Mouse (Mus musculus) embryonic facial prominence, embryonic 14.5 days (tissue): ENCODE data around the gene Stk17b. TPM values are rescaled to one million over a fixed set of nuclear protein-coding genes. Genes with fewer than 3 reads are reported as not detected.
A peak's percentile ranks its signal among the peaks of the same experiment; 100 is the strongest.
"Not testable (repeated sequence)": the region's sequence is repeated elsewhere in the genome, so short reads cannot be mapped to it uniquely, and the experiment has no call there.

Experiments
- ATAC-seq: fragments of 200-750 bp; cut with Nextera tagmentation; 2 replicates; pipeline ENCODE4 v1.8.0; 2017; ENCODE audit warnings: low read depth, moderate number of reproducible peaks, moderate TSS enrichment
- DNase-seq: peaks from one replicate; pipeline ENCODE4 v3.0.0-alpha.2; 2015; ENCODE audit warnings: low spot score
- H3K27ac ChIP-seq: fragments of 300-500 bp; sonication (generic); replicated peaks from 2 replicates; pipeline ENCODE4 v1.5.1; 2014; ENCODE audit warnings: low read depth, mild to moderate bottlenecking, low read length, moderate library complexity
- H3K27me3 ChIP-seq: fragments of 300-500 bp; sonication (generic); replicated peaks from 2 replicates; pipeline ENCODE4 v1.6.1; 2014; ENCODE audit warnings: low read length; ENCODE audit not compliant: control insufficient read depth, insufficient read depth
- H3K36me3 ChIP-seq: fragments of 300-500 bp; sonication (generic); 2 replicates; pipeline ENCODE4 v1.6.1; 2014; ENCODE audit warnings: low read length, mixed read lengths; ENCODE audit not compliant: control insufficient read depth, insufficient read depth
- H3K4me1 ChIP-seq: fragments of 300-500 bp; sonication (generic); 2 replicates; pipeline ENCODE4 v1.6.1; 2014; ENCODE audit warnings: antibody characterized with exemption, low read length; ENCODE audit not compliant: control insufficient read depth, insufficient read depth
- H3K4me2 ChIP-seq: fragments of 300-500 bp; sonication (generic); 2 replicates; pipeline ENCODE4 v1.6.1; 2014; ENCODE audit warnings: low read depth, mild to moderate bottlenecking, low read length, moderate library complexity, mixed read lengths
- H3K4me3 ChIP-seq: fragments of 300-500 bp; sonication (generic); 2 replicates; pipeline ENCODE4 v1.5.1; 2014; ENCODE audit warnings: low read depth, mild to moderate bottlenecking, low read length
- H3K9ac ChIP-seq: fragments of 300-500 bp; sonication (generic); 2 replicates; pipeline ENCODE4 v1.6.1; 2014; ENCODE audit warnings: low read depth, mild to moderate bottlenecking, low read length, moderate library complexity, mixed read lengths
- H3K9me3 ChIP-seq: fragments of 300-500 bp; sonication (generic); 2 replicates; pipeline ENCODE4 v1.6.1; 2016; ENCODE audit warnings: low read length; ENCODE audit not compliant: control insufficient read depth
- WGBS: fragments of 180-500 bp; shearing (Covaris S2); extraction: QIAGEN DNeasy Blood & Tissue Kit; methylation state at CpG from one replicate; pipeline ENCODE4 v1.1.7; 2014; 5-methylcytosine and 5-hydroxymethylcytosine counted together
- polyA plus RNA-seq: library from polyadenylated mRNA; unstranded; fragments of >200 nt; fragmentation: Nextera tagmentation; extraction: Ambion mirVana; gene quantifications from 2 replicates; pipeline ENCODE4 v1.2.1, GENCODE M21; 2014

The Stk17b gene
- polyA plus RNA-seq, 1 experiment from 2014 or later: 19.6 TPM

DNA sequence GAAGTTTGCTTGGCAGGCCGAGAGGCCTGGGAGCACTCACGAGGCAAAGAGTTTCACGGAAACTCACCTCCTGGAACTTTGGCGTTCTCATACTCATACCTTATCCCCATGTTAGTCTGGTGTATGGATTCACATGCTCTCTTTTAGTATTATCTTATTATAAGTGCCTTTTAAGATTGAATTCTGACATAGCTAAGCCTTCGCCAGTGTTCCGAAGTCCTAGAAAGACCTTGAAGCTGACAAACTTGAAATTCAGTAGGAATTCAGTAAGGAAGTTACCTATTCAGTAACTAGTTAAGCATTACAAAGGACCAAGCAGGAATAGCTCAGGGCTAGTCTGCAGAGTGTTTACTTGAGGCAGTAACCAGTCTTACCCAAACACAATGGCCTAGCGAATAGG, 34.3 kb downstream of the Stk17b start:
- 83% methylated on average over 7 of the region's 7 CpGs for WGBS
- H3K36me3 ChIP-seq, DNase-seq, ATAC-seq, H3K4me1 ChIP-seq, H3K9me3 ChIP-seq, H3K4me3 ChIP-seq, H3K27ac ChIP-seq, H3K4me2 ChIP-seq, H3K27me3 ChIP-seq, H3K9ac ChIP-seq: not testable (repeated sequence)

DNA sequence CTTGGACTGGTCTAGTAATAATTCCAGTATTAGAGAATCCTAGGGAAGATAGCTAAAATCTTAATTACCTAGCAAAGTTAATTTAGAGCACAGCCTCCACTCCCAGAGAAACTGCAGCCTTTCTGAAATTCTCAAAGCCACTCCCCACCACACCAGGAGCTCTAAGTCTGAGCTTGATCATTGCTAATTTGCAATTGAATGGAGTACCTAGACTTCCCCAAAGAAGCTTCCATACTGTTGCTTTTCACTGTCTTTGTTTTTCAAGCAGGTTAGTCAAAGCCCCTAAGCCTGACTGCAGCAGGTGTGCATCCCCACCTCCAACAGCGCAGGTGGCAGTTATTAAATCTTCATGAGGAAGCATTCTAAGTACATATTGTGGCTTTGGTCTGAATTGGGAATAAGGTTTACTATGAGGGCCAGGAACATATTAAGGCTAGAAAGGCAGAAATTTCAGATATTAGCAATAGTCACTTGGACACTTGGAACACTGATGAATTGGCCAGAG, 35.1 kb downstream of the Stk17b start:
- H3K4me3 ChIP-seq, H3K9ac ChIP-seq, ATAC-seq, H3K36me3 ChIP-seq, H3K27ac ChIP-seq, H3K4me1 ChIP-seq, H3K9me3 ChIP-seq, H3K4me2 ChIP-seq, DNase-seq, H3K27me3 ChIP-seq: not testable (repeated sequence)
- WGBS: 72% methylated on average over 1 of the region's 1 CpGs

DNA sequence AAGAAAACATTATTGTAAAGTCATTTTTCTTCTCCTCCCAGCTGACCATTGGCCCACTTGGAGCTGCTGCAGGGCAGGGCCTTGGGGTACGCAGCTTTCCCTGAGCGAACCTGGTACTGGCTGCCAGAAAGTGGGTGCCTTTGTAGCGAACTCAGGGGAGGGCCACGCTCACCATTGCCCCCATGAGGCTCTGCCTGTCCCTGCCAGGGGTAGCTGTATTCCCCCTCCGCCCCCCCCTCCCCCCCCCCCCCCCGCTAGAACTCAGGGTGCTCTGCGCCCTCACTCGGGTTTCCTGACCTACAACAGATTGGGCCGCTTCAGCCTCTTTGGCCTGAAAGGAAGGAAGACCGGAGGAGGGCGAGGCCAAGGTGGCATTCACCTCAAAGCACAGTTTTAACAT, 36.5 kb downstream of the Stk17b start:
- H3K36me3 ChIP-seq: no peaks in the 10 kb centered on the region
- ATAC-seq (no peak), DNase-seq (no peak)
- H3K4me3 ChIP-seq: no peak overlapping the region
- no peak overlapping the region for H3K9ac ChIP-seq
- WGBS: 33% methylated on average over 9 of the region's 11 CpGs
- H3K4me1 ChIP-seq: no peaks in the 10 kb centered on the region
- no peak overlapping the region for H3K27ac ChIP-seq
- H3K27me3 ChIP-seq: no peaks in the 10 kb centered on the region
- no peak overlapping the region for H3K4me2 ChIP-seq
- no peaks in the 10 kb centered on the region for H3K9me3 ChIP-seq

DNA sequence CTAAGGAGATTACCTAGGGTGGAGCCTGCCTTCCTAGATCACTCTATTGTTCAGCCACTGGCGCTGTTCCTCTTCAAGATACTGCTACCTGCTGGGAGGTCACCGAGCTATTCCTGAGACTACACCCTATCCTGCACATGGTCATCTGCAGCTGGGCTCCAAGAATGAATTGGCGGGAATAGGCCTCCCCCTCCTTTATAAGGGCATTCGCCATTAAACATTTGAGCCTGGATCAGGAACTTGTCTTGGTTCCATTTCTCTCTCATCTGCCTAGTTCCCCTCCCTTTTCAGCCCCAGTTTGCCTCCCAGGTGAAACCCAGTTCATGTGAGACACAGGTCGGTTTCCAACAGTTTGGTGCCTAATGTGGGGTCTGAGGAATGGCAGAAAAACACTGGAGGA, 39.0 kb downstream of the Stk17b start:
- no peaks in the 10 kb centered on the region for H3K4me1 ChIP-seq
- H3K4me3 ChIP-seq: no peak overlapping the region
- no peak overlapping the region for H3K9ac ChIP-seq
- DNase-seq: no peak
- H3K27ac ChIP-seq: no peak overlapping the region
- 73% methylated on average over 5 of the region's 5 CpGs for WGBS
- H3K36me3 ChIP-seq: no peaks in the 10 kb centered on the region
- no peaks in the 10 kb centered on the region for H3K9me3 ChIP-seq
- no peak overlapping the region for H3K4me2 ChIP-seq
- H3K27me3 ChIP-seq: no peaks in the 10 kb centered on the region
- ATAC-seq: no peak

GRCm38 (mm10) chr1:53741742-53742458, 43.1 kb downstream of the Stk17b start:
- Histone ChIP-seq H3K27ac (no peak overlapping the region), H3K4me3 (no peak overlapping the region), H3K36me3 (no peaks in the 10 kb centered on the region), H3K4me2 (no peak overlapping the region), H3K27me3 (no peaks in the 10 kb centered on the region), H3K9me3 (no peaks in the 10 kb centered on the region), H3K9ac (no peak overlapping the region), H3K4me1 (no peaks in the 10 kb centered on the region)
- 78% methylated on average over 3 of the region's 3 CpGs for WGBS
- DNase-seq (no peak), ATAC-seq (no peak)

GRCm38 (mm10) chr1:53740777-53741336, 44.2 kb downstream of the Stk17b start:
- Histone ChIP-seq H3K27me3 (no peaks in the 10 kb centered on the region), H3K9me3 (no peaks in the 10 kb centered on the region), H3K4me1 (no peaks in the 10 kb centered on the region), H3K36me3 (no peaks in the 10 kb centered on the region), H3K9ac (no peak overlapping the region), H3K4me3 (no peak overlapping the region), H3K27ac (no peak overlapping the region), H3K4me2 (no peak overlapping the region)
- 64% methylated on average over 4 of the region's 4 CpGs for WGBS
- ATAC-seq (peak; percentile 12; the same call in 1 of the 2 replicates), DNase-seq (no peak)

DNA sequence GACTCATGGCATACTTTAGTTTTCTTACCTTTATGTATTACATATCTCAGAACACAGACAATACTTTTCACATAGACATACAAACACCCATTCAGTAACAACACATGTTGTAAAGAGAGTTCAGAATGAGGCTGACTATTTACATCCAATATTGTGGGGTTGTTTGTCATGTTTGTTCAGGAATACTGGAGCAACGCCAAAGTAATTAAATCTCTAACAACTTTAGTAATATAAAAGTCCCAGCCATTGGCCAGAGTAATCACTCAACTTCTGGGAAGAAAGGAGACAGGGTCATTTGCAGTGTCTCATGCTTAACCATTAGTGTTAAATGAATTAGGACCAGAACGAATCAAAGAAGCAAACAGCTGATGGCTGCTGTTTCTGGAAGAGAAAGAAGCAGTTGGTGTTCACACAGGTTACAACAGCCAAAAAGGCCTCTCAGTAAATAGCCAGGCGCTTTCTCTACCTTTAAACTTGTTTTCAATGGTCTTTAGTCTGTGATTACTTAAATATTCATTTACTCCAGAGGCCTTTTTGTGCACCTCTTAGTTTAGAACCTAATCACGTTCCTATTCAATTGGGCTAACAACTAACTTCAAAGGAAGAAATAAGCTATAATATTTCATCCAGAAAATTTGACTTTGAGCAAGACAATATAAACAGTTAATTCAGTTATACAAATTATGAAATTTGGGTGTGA, 44.8 kb downstream of the Stk17b start:
- not testable (repeated sequence) for H3K9ac ChIP-seq, DNase-seq, H3K36me3 ChIP-seq, H3K4me3 ChIP-seq, H3K27ac ChIP-seq, H3K4me2 ChIP-seq, H3K9me3 ChIP-seq, H3K4me1 ChIP-seq, H3K27me3 ChIP-seq, ATAC-seq
- 67% methylated on average over 3 of the region's 4 CpGs for WGBS

DNA sequence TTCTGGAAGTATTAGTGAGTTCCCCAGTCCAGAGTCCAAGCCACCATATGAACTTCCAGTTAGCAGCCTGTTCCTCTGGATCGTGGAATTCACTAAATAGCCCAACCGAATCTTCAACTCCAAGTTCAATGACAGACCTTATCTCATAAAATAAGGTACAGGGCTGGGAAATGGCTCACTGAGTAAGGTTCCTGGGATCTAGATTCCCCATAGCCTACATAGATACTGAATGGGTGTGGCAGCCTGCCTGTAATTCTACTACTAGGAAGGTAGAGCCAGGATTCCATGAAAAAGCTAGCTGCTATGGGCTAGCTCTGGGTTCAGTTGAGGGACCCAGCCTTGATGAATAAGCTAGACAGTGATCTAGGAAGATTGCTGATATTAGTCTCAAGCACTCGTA, 48.4 kb downstream of the Stk17b start:
- no peak overlapping the region for H3K27ac ChIP-seq
- H3K4me1 ChIP-seq: no peaks in the 10 kb centered on the region
- ATAC-seq: no peak
- H3K9me3 ChIP-seq: no peaks in the 10 kb centered on the region
- no peak overlapping the region for H3K9ac ChIP-seq
- H3K27me3 ChIP-seq: no peaks in the 10 kb centered on the region
- no peaks in the 10 kb centered on the region for H3K36me3 ChIP-seq
- 94% methylated on average over 3 of the region's 3 CpGs for whole genome bisulfite sequencing
- no peak for DNase-seq
- H3K4me2 ChIP-seq: no peak overlapping the region
- no peak overlapping the region for H3K4me3 ChIP-seq
